Mouse (Mus musculus) kidney, postnatal 0 days (tissue): ENCODE measurements around the gene Wdr93. TPM values are rescaled to one million over a fixed set of nuclear protein-coding genes. Genes with fewer than 3 reads are reported as not detected.

Experiments
- ATAC-seq: fragments of 200-750 bp; cut with Nextera tagmentation; replicated peaks from 2 replicates; pipeline ENCODE4 v1.8.0; 2017; ENCODE audit warnings: low read depth, moderate number of reproducible peaks, moderate TSS enrichment, moderate library complexity; ENCODE audit not compliant: low FRiP score
- DNase-seq: peaks from one replicate; pipeline ENCODE4 v3.0.0-alpha.2; 2016; ENCODE audit warnings: low spot score
- H3K27ac ChIP-seq: fragments of 300-500 bp; sonication (generic); 2 replicates; pipeline ENCODE4 v1.5.1; 2014; ENCODE audit warnings: mild to moderate bottlenecking
- H3K27me3 ChIP-seq: fragments of 300-500 bp; sonication (generic); 2 replicates; pipeline ENCODE4 v1.6.1; 2014; ENCODE audit warnings: low read length, mixed read lengths; ENCODE audit not compliant: insufficient read depth
- H3K36me3 ChIP-seq: fragments of 300-500 bp; sonication (generic); 2 replicates; pipeline ENCODE4 v1.6.1; 2014; ENCODE audit warnings: low read length, mixed read lengths; ENCODE audit not compliant: insufficient read depth
- H3K4me1 ChIP-seq: fragments of 300-500 bp; sonication (generic); replicated peaks from 2 replicates; pipeline ENCODE4 v1.6.1; 2014; ENCODE audit warnings: antibody characterized with exemption, low read length, mixed read lengths; ENCODE audit not compliant: insufficient read depth
- H3K4me2 ChIP-seq: fragments of 300-500 bp; sonication (generic); 2 replicates; pipeline ENCODE4 v1.6.1; 2014; ENCODE audit warnings: mild to moderate bottlenecking, low read length, moderate library complexity, mixed read lengths
- H3K4me3 ChIP-seq: fragments of 300-500 bp; sonication (generic); replicated peaks from 2 replicates; pipeline ENCODE4 v1.5.1; 2014; ENCODE audit warnings: low read depth, low read length
- H3K9ac ChIP-seq: fragments of 300-500 bp; sonication (generic); 2 replicates; pipeline ENCODE4 v1.6.1; 2014; ENCODE audit warnings: low read depth, low read length
- H3K9me3 ChIP-seq: fragments of 300-500 bp; sonication (generic); replicated peaks from 2 replicates; pipeline ENCODE4 v1.6.1; 2016; ENCODE audit warnings: low read length, inconsistent platforms, mixed read lengths
- CTCF ChIP-seq: IDR thresholded peaks from 2 replicates; pipeline ENCODE4 v1.5.1; 2016; ENCODE audit warnings: antibody characterized with exemption, low read depth, mild to moderate bottlenecking, moderate library complexity
- WGBS: fragments of 180-500 bp; shearing (Covaris S2); extraction: QIAGEN DNeasy Blood & Tissue Kit; methylation state at CpG from one replicate; pipeline ENCODE4 v1.1.7; 2014; 5-methylcytosine and 5-hydroxymethylcytosine counted together
- polyA plus RNA-seq: library from polyadenylated mRNA; unstranded; fragments of >200 nt; fragmentation: Nextera tagmentation; extraction: Ambion mirVana; gene quantifications from 2 replicates; pipeline ENCODE4 v1.2.1, GENCODE M21; 2015

Wdr93 gene
- polyA plus RNA-seq, 1 experiment from 2014 or later, result 0.26 TPM

DNA sequence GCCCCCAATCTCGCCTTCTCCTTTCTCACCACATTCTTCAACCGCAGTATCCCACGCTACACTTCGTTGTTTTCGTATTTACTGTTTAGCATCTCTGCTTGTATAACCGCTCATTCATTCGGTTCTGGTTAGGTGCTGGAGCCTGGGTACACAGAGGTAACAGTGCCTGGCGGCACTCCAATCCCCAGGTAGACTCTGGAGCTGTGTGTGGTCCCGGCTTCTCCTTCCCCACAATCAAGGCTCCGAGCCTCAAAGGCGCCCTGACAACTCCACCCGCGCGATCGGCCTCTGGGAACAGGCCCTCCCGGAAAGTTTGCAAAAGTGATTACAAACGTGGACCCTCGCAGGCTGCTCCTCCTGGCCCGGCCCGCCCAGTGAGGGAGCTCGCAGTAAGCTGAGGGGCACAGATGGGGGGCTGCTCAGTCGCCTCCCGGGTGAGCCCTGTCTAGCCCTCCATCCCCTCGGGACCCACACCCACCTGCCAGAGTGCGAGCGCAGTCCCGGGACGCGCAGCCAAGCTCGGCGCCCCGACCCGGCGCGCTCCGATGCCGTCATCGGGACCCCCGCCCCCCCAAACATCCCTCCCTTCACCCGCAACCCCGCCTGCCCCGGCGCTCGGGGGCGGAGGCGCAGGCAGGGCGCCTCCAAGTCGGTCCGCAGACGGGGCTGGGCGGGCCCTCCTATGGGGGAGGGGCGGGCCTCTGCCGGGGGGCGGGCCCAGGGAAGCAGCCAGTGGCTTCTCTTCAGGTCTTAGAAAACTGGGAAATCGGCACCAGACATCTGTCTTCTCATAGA, 27.6 kb upstream of the Wdr93 start, which contains the start of gene Kif7:
TSS of gene Kif7 (minus strand) at position 534 of the 795 bp plus-strand sequence.
- peak within 1 kb of the TSS; percentile 71 for H3K9ac ChIP-seq
- peaks cover 2% of the 10 kb centered on the region; the same call in 1 of the 2 replicates for H3K4me1 ChIP-seq
- under 1% methylated on average over 53 of the region's 55 CpGs for WGBS
- no peaks in the 10 kb centered on the region for H3K27me3 ChIP-seq
- H3K4me2 ChIP-seq, result peak within 1 kb of the TSS; percentile 77
- TF ChIP-seq CTCF, result no peak
- H3K4me3 ChIP-seq, result peak within 1 kb of the TSS; percentile 77
- peak; percentile 90 for DNase-seq
- H3K36me3 ChIP-seq, result no peaks in the 10 kb centered on the region
- ATAC-seq, result peak; percentile 93
- no peaks in the 10 kb centered on the region for H3K9me3 ChIP-seq
- no peak within 1 kb of the TSS for H3K27ac ChIP-seq

DNA sequence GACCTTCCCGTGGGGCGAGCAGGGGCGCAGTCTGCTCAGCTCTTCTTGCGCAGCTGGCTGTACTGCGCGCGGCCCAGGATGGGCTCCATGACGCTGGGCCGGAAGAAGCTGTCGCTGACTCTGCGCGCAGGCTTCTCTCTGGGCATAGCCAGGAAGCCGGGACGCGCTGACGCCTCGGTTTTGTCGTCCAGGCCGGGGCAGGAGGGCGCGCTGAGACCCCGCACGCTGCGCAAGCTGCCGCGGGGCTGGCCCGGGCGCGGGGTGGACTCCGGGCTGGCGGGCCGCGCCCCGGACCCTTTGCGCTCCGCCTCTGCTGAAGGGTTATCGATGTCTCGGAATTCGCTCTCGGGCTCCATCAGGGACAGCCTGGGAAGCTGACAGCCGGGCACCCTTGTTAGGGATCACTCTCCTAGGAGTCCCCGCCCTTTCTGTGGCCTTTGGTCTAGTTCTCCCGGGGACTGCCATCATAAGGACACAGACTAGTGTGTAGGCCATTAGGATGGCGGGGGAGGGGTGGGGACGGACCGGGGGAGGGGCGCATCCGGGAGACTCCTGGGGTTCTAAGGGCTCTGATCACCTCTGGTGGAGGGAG, 21.5 kb upstream of the Wdr93 start:
- peak overlapping the region; percentile 26; the same call in 1 of the 2 replicates for H3K27ac ChIP-seq
- TF ChIP-seq CTCF, result no peak
- DNase-seq (peak; percentile 61), ATAC-seq (peak; percentile 71)
- peak overlapping the region; percentile 73 for H3K4me2 ChIP-seq
- under 1% methylated on average over 48 of the region's 48 CpGs for WGBS
- H3K4me1 ChIP-seq, result no peaks in the 10 kb centered on the region
- peaks cover 14% of the 10 kb centered on the region; the same call in 1 of the 2 replicates for H3K27me3 ChIP-seq
- peak overlapping the region; percentile 44 for H3K4me3 ChIP-seq
- H3K9ac ChIP-seq, result peak overlapping the region; percentile 60
- no peaks in the 10 kb centered on the region for H3K36me3 ChIP-seq
- no peaks in the 10 kb centered on the region for H3K9me3 ChIP-seq

DNA sequence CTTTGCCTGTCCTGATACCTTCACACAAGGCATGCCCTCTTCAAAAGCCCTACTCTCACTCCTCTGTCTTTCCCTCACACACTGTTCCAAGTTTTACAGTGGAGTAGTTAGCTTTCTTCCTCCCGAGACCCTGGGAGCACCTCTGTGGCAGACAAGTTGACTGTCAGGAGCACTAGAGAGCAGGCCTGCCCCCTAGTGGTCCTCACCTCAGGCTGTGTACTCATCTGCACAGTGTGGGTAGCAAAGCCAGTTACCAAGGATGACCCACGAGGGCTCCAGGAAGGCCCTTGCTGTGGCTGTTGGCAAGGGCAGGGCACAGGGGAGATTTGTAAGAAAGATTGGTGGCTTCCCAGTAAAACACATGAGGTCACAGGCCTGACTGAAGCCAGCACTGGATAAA, 15.9 kb upstream of the Wdr93 start:
- H3K4me3 ChIP-seq, result no peak overlapping the region
- H3K9me3 ChIP-seq, result no peaks in the 10 kb centered on the region
- no peak overlapping the region for H3K4me2 ChIP-seq
- peaks cover 10% of the 10 kb centered on the region; the same call in 1 of the 2 replicates for H3K27me3 ChIP-seq
- DNase-seq (peak; percentile 55), ATAC-seq (no peak)
- no peaks in the 10 kb centered on the region for H3K36me3 ChIP-seq
- TF ChIP-seq CTCF, result peak; percentile 79
- no peaks in the 10 kb centered on the region for H3K4me1 ChIP-seq
- WGBS, result 4% methylated on average over 2 of the region's 2 CpGs
- no peak overlapping the region for H3K27ac ChIP-seq
- H3K9ac ChIP-seq, result no peak overlapping the region

DNA sequence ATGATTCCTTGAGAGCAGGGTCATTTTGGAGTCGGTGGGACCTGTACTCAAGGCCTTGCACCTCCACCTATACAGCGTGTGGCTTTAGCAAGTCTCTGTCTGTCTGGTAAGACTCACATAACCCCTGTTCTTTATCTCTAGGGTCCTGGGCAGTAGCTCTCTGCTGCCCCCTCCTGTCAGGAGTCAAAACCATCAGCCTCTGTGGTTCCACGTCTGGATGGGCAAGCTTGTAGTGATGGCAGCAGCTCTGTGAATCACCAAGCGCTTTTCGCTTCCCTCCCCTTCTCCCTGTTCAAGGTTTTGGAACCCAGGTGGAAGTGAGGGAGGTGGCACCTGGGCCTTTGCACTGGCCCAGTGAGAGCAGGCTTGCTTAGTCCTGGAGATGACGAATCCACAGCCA, 14.7 kb upstream of the Wdr93 start:
- no peaks in the 10 kb centered on the region for H3K9me3 ChIP-seq
- DNase-seq, result peak; percentile 70
- H3K36me3 ChIP-seq, result no peaks in the 10 kb centered on the region
- H3K27ac ChIP-seq, result no peak overlapping the region
- WGBS, result 28% methylated on average over 6 of the region's 6 CpGs
- H3K4me1 ChIP-seq, result no peaks in the 10 kb centered on the region
- no peaks in the 10 kb centered on the region for H3K27me3 ChIP-seq
- no peak overlapping the region for H3K9ac ChIP-seq
- H3K4me2 ChIP-seq, result no peak overlapping the region
- TF ChIP-seq CTCF, result peak; percentile 88
- no peak overlapping the region for H3K4me3 ChIP-seq
- ATAC-seq, result no peak

DNA sequence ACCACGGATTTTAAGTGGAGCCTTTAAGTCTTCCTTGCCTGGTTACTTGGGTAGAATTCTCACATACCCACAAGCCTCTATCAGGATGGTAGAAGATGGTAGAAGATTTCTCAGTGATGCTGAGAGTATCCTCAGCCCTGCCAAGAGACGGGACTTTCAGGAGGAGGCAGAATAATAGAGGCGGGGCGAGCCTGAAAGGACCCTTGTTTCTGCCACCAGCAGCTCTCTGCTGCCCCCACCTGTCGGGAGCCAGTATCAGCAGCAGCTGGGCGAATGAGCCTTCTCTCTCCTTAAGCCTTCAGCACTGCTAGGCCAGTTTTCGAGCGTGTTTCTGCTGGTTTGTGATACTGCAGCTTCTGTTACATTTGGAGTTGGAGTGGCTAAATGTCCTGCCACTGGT, 13.8 kb upstream of the Wdr93 start:
- no peaks in the 10 kb centered on the region for H3K27me3 ChIP-seq
- peak; percentile 87 for DNase-seq

DNA sequence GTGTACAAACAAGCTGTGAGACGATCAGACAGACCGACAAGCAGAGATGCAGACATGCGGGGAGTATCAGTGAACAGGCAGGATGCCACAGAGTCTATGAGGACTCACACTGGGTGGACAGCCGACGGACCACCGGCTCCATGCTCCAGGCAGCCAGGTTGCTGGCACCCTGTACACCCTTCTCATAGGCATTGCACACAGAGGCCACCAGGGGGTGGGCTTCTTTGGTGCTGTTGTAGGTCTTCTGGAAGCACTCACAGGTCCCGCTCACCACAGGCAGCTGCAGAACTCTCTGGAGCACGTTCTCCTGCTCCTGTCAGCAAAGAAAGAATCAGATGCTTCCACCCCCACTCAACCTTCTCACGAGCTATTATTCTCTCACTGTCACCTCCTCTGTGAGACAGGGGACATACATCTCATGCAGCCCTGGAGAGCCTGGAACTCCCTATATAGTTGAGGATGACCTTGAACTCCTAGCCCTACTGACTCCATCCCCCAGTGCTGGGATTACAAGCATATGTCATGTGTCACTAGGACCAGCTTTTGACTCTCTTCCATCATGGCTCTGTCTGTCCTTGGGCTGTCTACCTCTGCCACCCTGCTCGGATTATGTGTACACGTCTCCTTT, 13.1 kb upstream of the Wdr93 start:
- Histone ChIP-seq H3K9ac (no peak overlapping the region), H3K4me3 (no peak overlapping the region), H3K27me3 (no peaks in the 10 kb centered on the region), H3K9me3 (no peaks in the 10 kb centered on the region), H3K4me1 (no peaks in the 10 kb centered on the region), H3K27ac (no peak overlapping the region), H3K4me2 (no peak overlapping the region), H3K36me3 (no peaks in the 10 kb centered on the region)
- TF ChIP-seq CTCF, result peak; percentile 39; the same call in 1 of the 2 replicates
- ATAC-seq, result no peak
- WGBS, result 61% methylated on average over 11 of the region's 11 CpGs
- DNase-seq, result no peak

More for the DNA sequence above, 13.8 kb upstream of the Wdr93 start:
- no peaks in the 10 kb centered on the region for H3K36me3 ChIP-seq
- H3K4me1 ChIP-seq, result no peaks in the 10 kb centered on the region
- peak; percentile 31; the same call in 1 of the 2 replicates for ATAC-seq
- H3K9ac ChIP-seq, result no peak overlapping the region
- H3K4me2 ChIP-seq, result no peak overlapping the region
- no peak overlapping the region for H3K4me3 ChIP-seq
- H3K27ac ChIP-seq, result no peak overlapping the region
- peak; percentile 82 for TF ChIP-seq CTCF
- H3K9me3 ChIP-seq, result no peaks in the 10 kb centered on the region
- 5% methylated on average over 8 of the region's 8 CpGs for WGBS
